Mouse (Mus musculus): ENCODE results near the gene Gm45808. TPM values are rescaled to one million over a fixed set of nuclear protein-coding genes. Genes with fewer than 3 reads are reported as not detected.
"Not testable (repeated sequence)": the region's sequence is repeated elsewhere in the genome, so short reads cannot be mapped to it uniquely, and the experiment has no call there.

Gene Gm45808
- total and polyA plus RNA-seq, 2 experiments from 2014 or later = not detected

- H3K4me2 ChIP-seq (ENCODE audit: low read depth, low read length) = no peak overlapping the region
- peaks cover 13% of the 10 kb centered on the region for H3K36me3 ChIP-seq (ENCODE audit: insufficient read depth, low read length)
- peak; percentile 74 for DNase-seq (ENCODE audit: low spot score)
- H3K9me3 ChIP-seq (ENCODE audit: low read length) = no peaks in the 10 kb centered on the region
- ATAC-seq = no peak
- WGBS = 21% methylated on average over 13 of the region's 13 CpGs
- TF ChIP-seq CTCF (IDR thresholded peaks at IDR 0.05; ENCODE audit: low read depth) = no peak
- H3K4me1 ChIP-seq (ENCODE audit: insufficient read depth, low read length) = peaks cover 24% of the 10 kb centered on the region
- peak overlapping the region; percentile 87 for H3K27ac ChIP-seq
- no peaks in the 10 kb centered on the region for H3K27me3 ChIP-seq (ENCODE audit: insufficient read depth, low read length)
- no peak overlapping the region for H3K4me3 ChIP-seq (ENCODE audit: low read length)
- no peak overlapping the region for H3K9ac ChIP-seq (replicated peaks; ENCODE audit: low read length)
Measured at GRCm38 (mm10) chr7:45460860-45461314, 25.7 kb downstream of the Gm45808 start.

DNA sequence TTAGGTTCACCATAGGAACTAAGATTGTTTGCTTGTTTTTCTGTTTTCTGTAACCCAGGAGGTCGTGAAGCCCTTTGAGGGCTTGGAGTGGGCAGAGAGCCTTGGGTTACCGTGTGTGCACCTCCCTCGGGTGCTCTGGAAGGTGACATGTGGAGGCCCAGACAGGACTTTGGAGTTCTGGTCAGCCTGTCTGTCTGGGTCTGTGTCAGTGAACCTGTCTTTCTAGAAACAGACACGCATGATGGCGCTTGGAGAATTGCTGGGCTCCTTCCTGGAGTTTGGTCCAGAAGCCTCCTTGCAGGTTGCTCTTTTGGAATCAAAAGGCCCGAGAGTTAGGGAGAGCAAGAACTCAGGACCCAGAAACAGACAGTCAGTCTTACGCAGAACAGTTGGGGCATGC lies 26.2 kb downstream of the Gm45808 start:
- Histone ChIP-seq H3K4me2 (ENCODE audit: low read depth, low read length) (peak overlapping the region; percentile 54), H3K27me3 (ENCODE audit: insufficient read depth, low read length) (no peaks in the 10 kb centered on the region), H3K27ac (peak overlapping the region; percentile 87), H3K4me3 (ENCODE audit: low read length) (peak overlapping the region; percentile 50), H3K9ac (replicated peaks; ENCODE audit: low read length) (peak overlapping the region; percentile 41; the same call in 1 of the 2 replicates), H3K4me1 (ENCODE audit: insufficient read depth, low read length) (peaks cover 19% of the 10 kb centered on the region), H3K36me3 (ENCODE audit: insufficient read depth, low read length) (peaks cover 17% of the 10 kb centered on the region), H3K9me3 (ENCODE audit: low read length) (no peaks in the 10 kb centered on the region)
- 67% methylated on average over 7 of the region's 7 CpGs for WGBS
- ATAC-seq (no peak), DNase-seq (ENCODE audit: low spot score) (peak; percentile 9)
- no peak for TF ChIP-seq CTCF (IDR thresholded peaks at IDR 0.05; ENCODE audit: low read depth)

- peak; percentile 99 for DNase-seq (ENCODE audit: low spot score)
- peak within 1 kb of the TSS; percentile 67 for H3K9ac ChIP-seq (replicated peaks; ENCODE audit: low read length)
- peak within 1 kb of the TSS; percentile 50 for H3K4me3 ChIP-seq (ENCODE audit: low read length)
- H3K36me3 ChIP-seq (ENCODE audit: insufficient read depth, low read length) = peaks cover 23% of the 10 kb centered on the region
- peak within 1 kb of the TSS; percentile 62 for H3K4me2 ChIP-seq (ENCODE audit: low read depth, low read length)
- H3K4me1 ChIP-seq (ENCODE audit: insufficient read depth, low read length) = peaks cover 18% of the 10 kb centered on the region
- H3K9me3 ChIP-seq (ENCODE audit: low read length); H3K27me3 ChIP-seq (ENCODE audit: insufficient read depth, low read length): not testable (repeated sequence)
- 1% methylated on average over 29 of the region's 37 CpGs for WGBS
- peak within 1 kb of the TSS; percentile 94 for H3K27ac ChIP-seq
- ATAC-seq = peak; percentile 96
Measured at GRCm38 (mm10) chr7:45459564-45460140, 27.0 kb downstream of the Gm45808 start, which contains the start of gene Ftl1. Gene Ftl1 (minus strand): TSS chr7:45459884.

GRCm38 (mm10) chr7:45458748-45459563 lies 27.7 kb downstream of the Gm45808 start:
- whole genome bisulfite sequencing = under 1% methylated on average over 38 of the region's 43 CpGs
- Histone ChIP-seq H3K27me3 (ENCODE audit: insufficient read depth, low read length) (no peaks in the 10 kb centered on the region), H3K4me2 (ENCODE audit: low read depth, low read length) (peak overlapping the region; percentile 62), H3K4me1 (ENCODE audit: insufficient read depth, low read length) (peaks cover 18% of the 10 kb centered on the region), H3K4me3 (ENCODE audit: low read length) (peak overlapping the region; percentile 50), H3K27ac (peak overlapping the region; percentile 94), H3K36me3 (ENCODE audit: insufficient read depth, low read length) (peaks cover 21% of the 10 kb centered on the region), H3K9me3 (ENCODE audit: low read length) (no peaks in the 10 kb centered on the region), H3K9ac (replicated peaks; ENCODE audit: low read length) (peak overlapping the region; percentile 67)
- no peak for TF ChIP-seq CTCF (IDR thresholded peaks at IDR 0.05; ENCODE audit: low read depth)
- DNase-seq (ENCODE audit: low spot score) = peak; percentile 91
- peak; percentile 72 for ATAC-seq

GRCm38 (mm10) chr7:45457204-45458060 lies 29.2 kb downstream of the Gm45808 start:
- Histone ChIP-seq H3K4me2 (ENCODE audit: low read depth, low read length) (peak overlapping the region; percentile 62), H3K9me3 (ENCODE audit: low read length) (no peaks in the 10 kb centered on the region), H3K36me3 (ENCODE audit: insufficient read depth, low read length) (peaks cover 21% of the 10 kb centered on the region), H3K4me3 (ENCODE audit: low read length) (peak overlapping the region; percentile 50), H3K27ac (peak overlapping the region; percentile 94), H3K27me3 (ENCODE audit: insufficient read depth, low read length) (no peaks in the 10 kb centered on the region), H3K4me1 (ENCODE audit: insufficient read depth, low read length) (peaks cover 18% of the 10 kb centered on the region), H3K9ac (replicated peaks; ENCODE audit: low read length) (no peak overlapping the region; the same call in 1 of the 2 replicates)
- ATAC-seq = no peak
- no peak for TF ChIP-seq CTCF (IDR thresholded peaks at IDR 0.05; ENCODE audit: low read depth)
- DNase-seq (ENCODE audit: low spot score) = peak; percentile 21
- 59% methylated on average over 9 of the region's 10 CpGs for WGBS

GRCm38 (mm10) chr7:45456721-45457203 lies 29.8 kb downstream of the Gm45808 start:
- H3K27ac ChIP-seq = peak overlapping the region; percentile 37
- no peak for TF ChIP-seq CTCF (IDR thresholded peaks at IDR 0.05; ENCODE audit: low read depth)
- no peaks in the 10 kb centered on the region for H3K9me3 ChIP-seq (ENCODE audit: low read length)
- H3K27me3 ChIP-seq (ENCODE audit: insufficient read depth, low read length) = no peaks in the 10 kb centered on the region
- H3K9ac ChIP-seq (replicated peaks; ENCODE audit: low read length) = no peak overlapping the region; the same call in 1 of the 2 replicates
- DNase-seq (ENCODE audit: low spot score) = no peak
- no peak overlapping the region for H3K4me3 ChIP-seq (ENCODE audit: low read length)
- H3K36me3 ChIP-seq (ENCODE audit: insufficient read depth, low read length) = peaks cover 23% of the 10 kb centered on the region
- WGBS = 51% methylated on average over 9 of the region's 9 CpGs
- peak overlapping the region; percentile 62 for H3K4me2 ChIP-seq (ENCODE audit: low read depth, low read length)
- H3K4me1 ChIP-seq (ENCODE audit: insufficient read depth, low read length) = peaks cover 18% of the 10 kb centered on the region
- ATAC-seq = no peak

Data from hindbrain, postnatal 0 days (tissue).